Mouse (Mus musculus): Measurements from ENCODE around the gene Armcx5. TPM values are rescaled to one million over a fixed set of nuclear protein-coding genes. Genes with fewer than 3 reads are reported as not detected.
"Not testable (repeated sequence)": the region's sequence is repeated elsewhere in the genome, so short reads cannot be mapped to it uniquely, and the experiment has no call there.

The Armcx5 gene
- total RNA-seq, 2 experiments from 2014 or later: 4.2 TPM

DNA sequence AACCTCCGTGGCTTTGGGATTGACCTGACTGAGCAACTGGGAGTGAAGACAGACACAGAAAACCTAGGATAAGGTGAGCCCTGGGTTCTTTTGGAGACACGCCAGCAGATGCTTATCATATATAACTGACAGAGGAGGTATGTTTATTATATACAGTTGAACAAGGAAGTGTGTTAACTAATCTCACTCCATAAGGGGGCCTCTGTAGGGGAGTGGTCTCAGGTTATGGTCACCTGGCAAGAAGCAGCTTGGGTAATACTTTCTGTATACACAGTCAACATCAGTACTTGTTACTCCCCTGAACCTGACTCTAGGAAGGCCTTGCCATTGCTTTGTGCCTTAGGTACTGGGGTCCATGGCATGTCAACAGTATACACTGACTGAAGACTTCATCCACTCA is 26.0 kb downstream of the Armcx5 start:
- no peak for DNase-seq
- H3K27ac ChIP-seq: no peak overlapping the region
- no peak for TF ChIP-seq CTCF (IDR thresholded peaks at IDR 0.05)
- intact Hi-C loops (cut with DNase I): no loop called here
- no peak overlapping the region for H3K4me3 ChIP-seq

- TF ChIP-seq CTCF (IDR thresholded peaks at IDR 0.05): no peak
- intact Hi-C loops (cut with DNase I): loop anchor here (5.0 kb wide), 1 partner anchor 39 kb away; no protein-coding TSS in a partner anchor
- Histone ChIP-seq H3K27ac (no peak overlapping the region), H3K4me3 (no peak overlapping the region)
- DNase-seq: no peak
Observed at GRCm38 (mm10) chrX:135791536-135791935, 49.0 kb downstream of the Armcx5 start.

DNA sequence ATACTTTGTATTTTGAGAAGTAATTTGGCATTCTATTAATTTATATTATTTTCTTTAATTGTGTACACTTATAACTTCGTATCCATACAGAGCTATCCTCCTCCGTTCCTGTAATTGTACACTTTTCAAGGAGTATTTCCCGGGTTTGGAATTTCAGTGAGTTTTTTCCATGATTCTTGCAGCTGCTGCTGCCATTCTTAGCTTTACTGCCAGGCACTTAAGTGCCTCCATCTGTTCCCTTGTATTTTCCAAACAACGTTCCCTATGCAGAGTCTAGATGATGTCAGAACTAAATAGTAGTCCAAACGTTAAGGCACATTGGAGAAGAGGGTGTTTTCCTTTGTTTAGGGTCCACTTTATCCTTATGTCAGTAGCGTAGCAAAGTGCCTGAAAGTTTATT is 49.8 kb downstream of the Armcx5 start:
- intact Hi-C loops (cut with DNase I): loop anchor here (5.0 kb wide), 1 partner anchor 40 kb away; no protein-coding TSS in a partner anchor
- no peak overlapping the region for H3K4me3 ChIP-seq
- no peak for TF ChIP-seq CTCF (IDR thresholded peaks at IDR 0.05)
- H3K27ac ChIP-seq: no peak overlapping the region
- DNase-seq: no peak

GRCm38 (mm10) chrX:135795591-135796304 is 53.2 kb downstream of the Armcx5 start:
- intact Hi-C loops (cut with DNase I); H3K27ac ChIP-seq; DNase-seq: not testable (repeated sequence)
- peak overlapping the region; percentile 72 for H3K4me3 ChIP-seq

DNA sequence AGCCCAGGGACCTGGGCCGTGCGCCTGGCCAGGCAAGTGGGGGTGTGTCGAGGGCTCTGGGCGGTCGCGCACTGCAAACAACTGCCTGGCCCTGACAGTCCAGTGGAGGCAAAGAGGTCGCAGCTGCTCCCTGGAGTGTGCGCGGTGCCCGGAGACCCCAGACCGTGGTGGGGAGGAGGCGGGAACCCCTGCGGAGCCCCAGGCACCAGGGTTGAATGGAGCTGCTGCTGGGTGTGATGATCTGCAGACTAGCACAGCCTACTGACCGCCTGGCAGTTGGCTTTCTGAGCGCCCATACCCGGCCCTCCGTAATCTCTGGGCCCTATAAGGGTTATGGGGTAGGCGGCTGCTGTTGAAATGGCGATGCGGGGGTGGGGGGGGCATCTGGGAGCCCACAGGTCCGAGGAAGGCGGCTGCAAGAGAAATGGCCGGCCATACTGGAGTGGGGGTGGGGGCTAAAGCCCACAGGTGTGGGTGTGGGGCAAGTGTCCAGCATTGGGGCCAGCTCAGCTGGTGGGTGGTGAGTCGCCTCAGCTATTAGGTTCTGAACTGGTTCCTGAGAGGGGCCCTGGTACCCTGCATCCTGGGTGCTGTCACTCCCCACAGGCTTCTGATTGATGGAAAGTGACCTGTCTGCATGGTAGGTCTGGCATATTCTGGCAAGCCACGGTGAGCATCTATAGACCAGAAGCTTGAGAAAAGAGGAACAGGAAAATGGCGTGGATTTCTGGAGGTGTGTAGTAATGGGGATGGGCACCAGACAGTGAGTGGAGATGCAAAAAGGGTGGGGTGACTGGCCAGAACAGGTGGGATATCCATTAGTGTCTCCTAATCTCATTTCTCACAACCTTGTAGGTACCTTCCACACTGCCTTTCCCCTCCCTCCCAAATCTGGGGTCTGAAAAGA is 54.0 kb downstream of the Armcx5 start:
- intact Hi-C loops (cut with DNase I); DNase-seq: not testable (repeated sequence)
- peak overlapping the region; percentile 24; the same call in 1 of the 2 replicates for H3K27ac ChIP-seq
- H3K4me3 ChIP-seq: peak overlapping the region; percentile 72

Small RNAs within 50 kb of the gene (microRNA-seq; reads per million reads assigned to microRNA genes)
- gene Mir1970 (not detected), gene Mir7646 (not detected)

Other genes with a start within 250 kb of the Armcx5 start
- not detected for gene AV320801, start 248.1 kb upstream of the Armcx5 start, total RNA-seq (2021)
- not detected for gene Nxf7, start 144.0 kb upstream of the Armcx5 start, total RNA-seq (2021)
- gene Prame, start 115.0 kb upstream of the Armcx5 start, total RNA-seq (2021): not detected
- not detected for gene Tcp11x2, start 48.9 kb upstream of the Armcx5 start, total RNA-seq (2021)
- not detected for gene Tmsb15a, start 17.5 kb upstream of the Armcx5 start, total RNA-seq (2021)
- 10 to 100 TPM; 17.6 to 30.1 TPM for gene Gprasp1, start within 50 bp of the Armcx5 start, total RNA-seq (2021)
- gene Bhlhb9, start 54.9 kb downstream of the Armcx5 start, total RNA-seq (2021): 1 to 10 TPM; 2.3 to 3.1 TPM
- 1 to 10 TPM in 1 of 2 experiments, under 1 TPM in 1; 0.79 to 3.6 TPM for gene Gprasp2, start 96.3 kb downstream of the Armcx5 start, total RNA-seq (2021)

Measured in gastrocnemius, adult 2 months (tissue).